Mouse (Mus musculus) neural tube, embryonic 10.5 days (tissue): ENCODE measurements around the gene Tmem169.

ENCODE experiments used
- DNase-seq: peaks from one replicate; pipeline ENCODE4 v3.0.0-alpha.2; 2017; ENCODE audit warnings: low spot score; ENCODE audit errors: extremely low spot score

Tmem169 gene

DNA sequence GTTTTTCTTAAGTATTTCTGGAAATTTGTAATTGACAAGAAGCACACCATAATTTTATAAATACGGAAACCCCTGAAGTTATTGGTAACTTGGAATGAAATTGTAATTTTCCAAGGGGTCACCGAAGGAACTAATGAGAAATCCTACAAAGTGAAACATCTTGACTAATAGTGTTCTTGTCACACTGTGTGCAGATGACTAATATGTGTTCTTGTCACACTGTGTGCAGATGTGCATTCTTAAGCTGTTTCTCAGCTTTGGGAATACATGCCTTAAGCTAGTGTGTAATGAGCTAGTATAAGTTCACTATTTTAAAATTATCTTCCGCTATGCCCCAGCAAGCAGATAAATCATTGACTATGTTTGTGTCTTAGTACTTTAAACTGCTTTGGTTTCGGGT lies 39.1 kb downstream of the Tmem169 start:
- DNase-seq: no peak

DNA sequence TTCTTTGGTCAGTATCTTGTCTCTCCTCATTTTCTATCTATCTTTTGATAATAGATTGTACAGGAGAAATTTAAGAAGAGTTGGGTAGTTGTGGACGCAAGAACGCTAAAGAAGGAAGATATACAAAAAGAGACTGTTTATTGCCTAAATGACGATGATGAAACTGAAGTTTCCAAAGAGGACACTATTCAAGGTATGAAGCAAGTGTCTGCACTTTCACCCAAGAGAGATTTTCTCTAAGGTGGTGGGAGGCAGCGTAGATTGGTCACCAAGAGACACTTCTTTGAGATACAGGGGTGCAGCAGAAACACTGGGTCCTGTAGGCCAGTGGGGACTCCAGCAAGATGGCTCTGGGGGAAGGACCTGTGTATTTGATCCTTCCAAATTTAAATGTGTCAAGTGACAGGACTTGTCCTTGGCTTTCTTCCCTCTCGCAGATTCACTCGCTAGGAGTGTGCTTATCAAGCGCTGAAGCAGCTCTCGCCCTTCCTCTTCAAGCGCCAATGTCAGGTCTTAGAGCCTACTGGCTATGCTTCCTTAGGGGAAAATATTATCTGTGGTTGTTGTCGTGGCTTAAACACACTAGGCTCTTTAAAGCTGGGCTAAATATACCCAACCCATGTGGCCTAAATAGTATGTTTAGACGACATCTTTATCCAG lies 42.1 kb downstream of the Tmem169 start:
- DNase-seq: no peak

DNA sequence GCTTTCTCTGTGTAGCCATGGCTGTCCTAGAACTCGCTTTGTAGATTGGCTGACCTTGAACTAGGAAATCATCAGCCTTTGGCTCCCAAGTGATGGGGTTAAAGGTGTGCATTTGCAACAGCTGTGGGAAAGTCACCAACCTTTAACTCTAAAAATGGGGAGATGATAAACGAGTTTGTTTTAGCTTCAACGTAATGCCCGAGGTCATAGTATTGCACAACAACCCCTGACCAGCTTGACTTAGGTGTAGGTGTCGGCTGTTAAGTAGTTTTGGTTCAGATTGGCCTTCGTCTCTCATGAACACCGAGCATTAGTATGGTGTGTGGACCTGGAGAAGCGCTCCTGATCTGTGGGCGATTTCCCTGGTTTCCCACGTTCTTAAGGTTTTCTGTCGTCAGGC lies 50.6 kb downstream of the Tmem169 start:
- no peak for DNase-seq

DNA sequence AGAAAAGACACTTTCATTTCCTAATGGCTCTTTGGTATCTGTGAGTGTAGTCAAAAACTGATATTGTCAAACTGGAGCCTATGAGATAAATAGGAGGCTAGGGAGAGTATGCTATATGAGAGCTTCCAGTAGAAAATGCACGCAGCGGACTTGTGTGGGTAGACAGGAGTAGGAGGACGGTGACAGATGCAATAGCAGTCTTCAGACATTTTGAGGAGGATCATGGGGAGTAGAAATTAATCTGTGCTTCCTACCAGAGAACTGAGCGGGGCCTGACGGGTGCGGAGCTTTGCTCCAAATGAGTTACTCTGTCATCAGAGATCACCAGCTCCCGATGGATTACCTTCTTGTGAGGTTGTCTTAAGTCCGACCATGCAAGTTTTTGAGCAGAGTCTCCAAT lies 52.6 kb downstream of the Tmem169 start:
- no peak for DNase-seq

DNA sequence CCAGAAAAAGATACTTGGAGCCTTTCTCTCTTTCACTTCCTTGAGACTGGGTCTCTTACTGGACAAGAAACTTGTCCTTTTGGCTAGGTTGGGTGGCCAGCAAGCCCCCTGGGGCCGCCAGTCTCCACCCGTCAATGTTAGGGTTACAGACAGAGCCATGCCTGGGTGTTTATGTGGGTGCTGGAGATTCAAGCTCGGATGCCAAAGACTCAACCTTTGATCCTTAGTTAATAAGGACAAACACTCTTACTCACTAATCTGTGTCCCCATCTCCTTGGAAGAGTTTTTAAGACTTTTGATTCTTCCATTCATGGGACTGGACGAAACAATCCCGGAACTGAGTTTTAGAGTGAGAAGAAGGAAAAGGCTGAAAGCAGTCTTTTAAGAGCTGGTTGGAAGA lies 54.2 kb downstream of the Tmem169 start:
- DNase-seq: no peak

DNA sequence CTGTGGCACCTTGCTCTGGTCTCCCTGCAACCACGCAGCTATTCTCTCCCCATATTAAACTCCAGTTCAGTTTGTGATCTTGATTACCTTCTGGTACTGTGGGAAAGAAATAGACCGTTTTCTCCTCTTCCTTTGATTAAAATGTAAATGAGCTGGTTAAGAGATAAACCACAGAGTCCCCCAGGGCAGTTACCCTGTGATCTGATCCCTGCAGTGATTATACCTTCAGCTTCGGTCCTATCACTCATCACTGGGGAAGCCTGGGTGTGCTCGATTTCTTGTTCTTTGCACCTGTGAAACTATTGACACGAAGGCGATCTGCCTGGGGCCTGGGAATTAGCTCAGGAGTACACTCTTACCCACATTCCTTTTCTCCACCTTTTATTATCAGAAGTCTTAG lies 63.7 kb downstream of the Tmem169 start:
- no peak for DNase-seq
